Mouse (Mus musculus): ENCODE measurements around the gene Hspa1a. TPM values are rescaled to one million over a fixed set of nuclear protein-coding genes. Genes with fewer than 3 reads are reported as not detected.
"Not testable (repeated sequence)": the region's sequence is repeated elsewhere in the genome, so short reads cannot be mapped to it uniquely, and the experiment has no call there.

Hspa1a gene
- polyA plus RNA-seq, 1 experiment, result 1.8 TPM

DNA sequence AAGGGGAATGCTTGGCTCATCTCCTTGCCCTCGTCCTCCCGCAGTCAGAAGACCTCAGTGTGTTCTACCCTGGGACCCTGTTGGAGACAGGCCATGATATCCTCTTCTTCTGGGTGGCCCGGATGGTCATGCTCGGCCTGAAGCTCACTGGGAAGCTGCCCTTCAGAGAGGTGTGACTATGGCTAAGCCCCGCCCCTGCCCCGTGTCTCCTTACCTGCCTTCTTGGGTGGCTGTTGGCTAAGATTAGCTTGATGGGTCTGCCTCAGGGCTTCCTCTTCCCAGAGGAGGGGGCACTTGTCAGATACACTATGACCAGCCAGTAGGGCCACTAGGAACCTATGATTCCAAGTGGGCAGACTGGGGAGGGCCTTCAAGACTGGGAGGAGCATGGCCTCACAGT, 41.3 kb upstream of the Hspa1a start:
- TF ChIP-seq TCF3 (IDR thresholded peaks at IDR 0.05; ENCODE audit: insufficient read length, low read depth) (no peak), SRF (IDR thresholded peaks at IDR 0.05; ENCODE audit: control insufficient read depth, insufficient read length, low read depth) (no peak), POLR2A (IDR thresholded peaks at IDR 0.05; ENCODE audit: insufficient read length, low read depth) (no peak)
- Histone ChIP-seq H3K79me2 (ENCODE audit: control insufficient read depth, insufficient read depth) (no peaks in the 10 kb centered on the region), H3K4me3 (no peak overlapping the region), H3K27me3 (ENCODE audit: control insufficient read depth, insufficient read depth, insufficient read length) (no peaks in the 10 kb centered on the region), H3K4me2 (ENCODE audit: low read depth) (no peak overlapping the region), H3ac (ENCODE audit: control insufficient read depth, insufficient read length) (no peak overlapping the region), H3K36me3 (ENCODE audit: control insufficient read depth, insufficient read depth) (peaks cover 23% of the 10 kb centered on the region)

DNA sequence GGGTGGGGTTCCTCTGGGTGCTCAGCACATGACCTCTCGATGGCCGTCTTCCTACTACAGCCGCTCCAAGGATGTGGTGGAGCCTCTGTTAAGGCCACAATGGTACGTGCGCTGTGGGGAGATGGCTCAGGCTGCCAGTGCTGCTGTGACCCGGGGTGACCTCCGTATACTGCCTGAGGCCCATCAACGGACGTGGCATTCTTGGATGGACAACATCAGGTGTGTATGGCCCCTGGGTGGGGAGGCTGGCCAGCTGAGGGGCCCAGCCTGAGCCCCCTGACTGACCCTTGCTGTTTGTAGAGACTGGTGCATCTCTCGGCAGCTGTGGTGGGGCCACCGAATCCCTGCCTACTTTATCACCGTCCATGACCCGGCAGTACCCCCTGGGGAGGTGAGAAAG, 40.5 kb upstream of the Hspa1a start:
- no peak overlapping the region for H3K4me3 ChIP-seq
- no peaks in the 10 kb centered on the region for H3K27me3 ChIP-seq (ENCODE audit: control insufficient read depth, insufficient read depth, insufficient read length)
- TF ChIP-seq POLR2A (IDR thresholded peaks at IDR 0.05; ENCODE audit: insufficient read length, low read depth) (peak; percentile 19), MYOD1 (IDR thresholded peaks at IDR 0.05; ENCODE audit: control insufficient read depth in 1 of 3, insufficient read length in 2 of 3, low read depth in 2 of 3) (no peak)
- H3K79me2 ChIP-seq (ENCODE audit: control insufficient read depth, insufficient read depth), result peaks cover 4% of the 10 kb centered on the region
- no peak overlapping the region for H3K4me2 ChIP-seq (ENCODE audit: low read depth)
- H3K36me3 ChIP-seq (ENCODE audit: control insufficient read depth, insufficient read depth), result peaks cover 29% of the 10 kb centered on the region
- no peak overlapping the region for H3ac ChIP-seq (ENCODE audit: control insufficient read depth, insufficient read length)

DNA sequence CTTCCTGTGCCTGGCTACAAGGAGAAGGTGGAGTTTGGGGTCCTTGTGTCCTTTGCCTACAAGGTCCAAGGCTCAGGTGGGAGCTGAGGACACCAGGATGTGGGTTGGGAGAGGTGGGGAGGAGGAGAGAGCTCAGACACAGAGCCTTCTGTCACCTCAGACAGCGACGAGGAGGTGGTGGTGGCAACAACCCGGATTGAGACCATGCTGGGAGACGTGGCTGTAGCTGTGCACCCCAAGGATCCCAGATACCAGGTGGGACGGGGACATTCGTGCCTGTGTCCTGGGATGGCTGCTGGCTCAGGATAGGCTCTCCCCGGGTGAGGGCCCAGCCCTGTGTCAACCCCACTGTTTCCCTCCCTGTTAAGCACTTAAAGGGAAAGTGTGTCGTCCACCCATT, 39.5 kb upstream of the Hspa1a start:
- no peak overlapping the region for H3K4me2 ChIP-seq (ENCODE audit: low read depth)
- no peak overlapping the region for H3ac ChIP-seq (ENCODE audit: control insufficient read depth, insufficient read length)
- peak; percentile 28 for TF ChIP-seq POLR2A (IDR thresholded peaks at IDR 0.05; ENCODE audit: insufficient read length, low read depth)
- no peak for TF ChIP-seq E2F4 (IDR thresholded peaks at IDR 0.05; ENCODE audit: insufficient read depth)
- H3K36me3 ChIP-seq (ENCODE audit: control insufficient read depth, insufficient read depth), result peaks cover 39% of the 10 kb centered on the region
- H3K27me3 ChIP-seq (ENCODE audit: control insufficient read depth, insufficient read depth, insufficient read length), result no peaks in the 10 kb centered on the region
- H3K4me3 ChIP-seq, result no peak overlapping the region
- H3K79me2 ChIP-seq (ENCODE audit: control insufficient read depth, insufficient read depth), result peaks cover 4% of the 10 kb centered on the region

DNA sequence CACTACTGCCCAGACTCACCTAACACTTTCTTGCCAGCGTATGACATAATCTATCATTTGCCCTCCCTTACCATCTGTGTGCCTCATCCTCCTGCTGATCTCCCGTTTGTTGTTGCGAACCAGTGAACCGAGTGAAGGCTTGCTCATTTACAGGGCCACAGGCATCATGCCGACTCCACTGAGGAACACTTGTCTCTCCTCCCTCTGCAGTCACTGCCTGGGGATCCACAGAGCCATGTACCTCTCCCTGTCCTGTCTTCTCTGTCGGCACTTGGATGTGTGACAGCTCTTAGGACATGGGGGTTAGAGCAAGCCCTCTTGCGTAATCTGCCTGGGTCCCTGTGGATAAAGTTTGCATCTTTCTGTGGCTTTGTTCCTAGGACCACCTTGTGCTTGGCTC, 37.6 kb upstream of the Hspa1a start:
- peaks cover 15% of the 10 kb centered on the region for H3K79me2 ChIP-seq (ENCODE audit: control insufficient read depth, insufficient read depth)
- no peak overlapping the region for H3ac ChIP-seq (ENCODE audit: control insufficient read depth, insufficient read length)
- TF ChIP-seq REST (IDR thresholded peaks at IDR 0.05; ENCODE audit: insufficient read depth, insufficient read length) (no peak), USF1 (IDR thresholded peaks at IDR 0.05; ENCODE audit: low read depth) (no peak), E2F4 (IDR thresholded peaks at IDR 0.05; ENCODE audit: insufficient read depth) (no peak), TCF3 (IDR thresholded peaks at IDR 0.05; ENCODE audit: insufficient read length, low read depth) (no peak), MAX (IDR thresholded peaks at IDR 0.05; ENCODE audit: low read depth) (no peak), SRF (IDR thresholded peaks at IDR 0.05; ENCODE audit: control insufficient read depth, insufficient read length, low read depth) (no peak), POLR2AphosphoS2 (IDR thresholded peaks at IDR 0.05; ENCODE audit: insufficient read length, low read depth) (no peak), TCF12 (IDR thresholded peaks at IDR 0.05; ENCODE audit: insufficient read depth, poor library complexity, severe bottlenecking) (no peak), MYOG (IDR thresholded peaks at IDR 0.05; ENCODE audit: control insufficient read depth in 1 of 3, insufficient read depth in 1 of 3, insufficient read length in 2 of 3, low read depth in 2 of 3) (no peak), CEBPB (IDR thresholded peaks at IDR 0.05; ENCODE audit: insufficient read depth, poor library complexity, severe bottlenecking) (no peak)
- H3K27me3 ChIP-seq (ENCODE audit: control insufficient read depth, insufficient read depth, insufficient read length), result no peaks in the 10 kb centered on the region
- peaks cover 55% of the 10 kb centered on the region for H3K36me3 ChIP-seq (ENCODE audit: control insufficient read depth, insufficient read depth)
- no peak overlapping the region for H3K4me2 ChIP-seq (ENCODE audit: low read depth)
- H3K4me3 ChIP-seq, result no peak overlapping the region

DNA sequence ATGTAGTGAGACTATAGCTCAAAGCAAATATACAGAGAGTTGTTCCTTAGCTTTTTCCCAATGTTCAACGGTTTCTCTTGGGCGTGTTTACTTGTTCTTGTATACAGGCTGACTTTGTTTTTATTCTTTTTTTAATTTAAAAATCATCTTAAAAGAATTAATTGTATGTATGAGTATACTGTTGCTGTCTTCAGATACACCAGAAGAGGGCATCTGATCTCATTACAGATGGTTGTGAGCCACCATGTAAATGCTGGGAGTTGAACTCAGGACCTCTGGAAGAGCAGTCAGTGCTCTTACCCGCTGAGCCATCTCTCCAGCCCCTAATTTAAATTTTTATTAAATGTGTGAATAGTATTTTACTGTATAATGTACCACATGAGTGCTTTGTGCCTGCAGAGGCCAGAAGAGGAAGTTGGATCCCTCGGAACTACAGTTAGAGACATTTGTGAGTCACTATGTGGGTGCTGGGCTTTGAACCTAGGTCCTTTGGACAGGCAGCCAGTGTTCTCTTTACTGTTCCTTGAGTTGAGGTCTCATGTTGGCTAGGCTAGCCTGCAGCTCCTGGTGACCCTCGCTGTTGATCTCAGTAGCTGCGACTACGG, 35.5 kb upstream of the Hspa1a start:
- H3K79me2 ChIP-seq (ENCODE audit: control insufficient read depth, insufficient read depth), result peaks cover 36% of the 10 kb centered on the region
- TF ChIP-seq TCF12 (IDR thresholded peaks at IDR 0.05; ENCODE audit: insufficient read depth, poor library complexity, severe bottlenecking), result no peak
- no peak overlapping the region for H3K4me2 ChIP-seq (ENCODE audit: low read depth)
- peaks cover 49% of the 10 kb centered on the region for H3K36me3 ChIP-seq (ENCODE audit: control insufficient read depth, insufficient read depth)
- H3ac ChIP-seq (ENCODE audit: control insufficient read depth, insufficient read length), result no peak overlapping the region
- no peak overlapping the region for H3K4me3 ChIP-seq
- no peaks in the 10 kb centered on the region for H3K27me3 ChIP-seq (ENCODE audit: control insufficient read depth, insufficient read depth, insufficient read length)

DNA sequence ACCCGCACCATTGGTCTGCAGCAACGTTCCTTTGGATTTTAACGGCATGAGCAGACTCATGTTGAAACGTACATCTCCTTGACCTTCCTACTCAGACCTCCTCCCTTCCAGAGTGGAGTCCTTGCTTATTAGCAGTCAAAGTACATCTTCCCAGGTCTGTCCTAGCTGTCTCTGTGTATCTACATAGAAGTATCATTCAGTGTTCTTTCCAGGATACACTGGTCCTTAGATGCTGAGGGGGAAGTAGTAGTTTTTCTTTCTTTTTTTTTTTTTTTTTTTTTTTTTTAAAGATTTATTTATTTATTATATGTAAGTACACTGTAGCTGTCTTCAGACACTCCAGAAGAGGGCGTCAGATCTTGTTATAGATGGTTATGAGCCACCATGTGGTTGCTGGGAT, 33.9 kb upstream of the Hspa1a start:
- not testable (repeated sequence) for H3K27me3 ChIP-seq (ENCODE audit: control insufficient read depth, insufficient read depth, insufficient read length); H3K4me3 ChIP-seq; H3ac ChIP-seq (ENCODE audit: control insufficient read depth, insufficient read length); H3K4me2 ChIP-seq (ENCODE audit: low read depth)
- Histone ChIP-seq H3K36me3 (ENCODE audit: control insufficient read depth, insufficient read depth) (peaks cover 45% of the 10 kb centered on the region), H3K79me2 (ENCODE audit: control insufficient read depth, insufficient read depth) (peaks cover 50% of the 10 kb centered on the region)
